Mouse (Mus musculus): ENCODE data around the gene Fam208a.

Fam208a gene

GRCm38 (mm10) chr14:27420816-27421215, 7.8 kb upstream of the Fam208a start:
- no peak for DNase-seq (ENCODE audit: low spot score)

GRCm38 (mm10) chr14:27422301-27422700, 6.3 kb upstream of the Fam208a start:
- DNase-seq (ENCODE audit: low spot score), result no peak

- peak; percentile 82 for DNase-seq (ENCODE audit: low spot score)
Observed at GRCm38 (mm10) chr14:27428973-27429711, 508 bp downstream of the Fam208a start.

GRCm38 (mm10) chr14:27430280-27430679, 1.6 kb downstream of the Fam208a start:
- DNase-seq (ENCODE audit: low spot score), result no peak

GRCm38 (mm10) chr14:27432064-27432463, 3.4 kb downstream of the Fam208a start:
- DNase-seq (ENCODE audit: low spot score), result no peak

GRCm38 (mm10) chr14:27436116-27436515, 7.5 kb downstream of the Fam208a start:
- DNase-seq (ENCODE audit: low spot score), result no peak

- no peak for DNase-seq (ENCODE audit: low spot score)
Observed at GRCm38 (mm10) chr14:27436826-27437225, 8.2 kb downstream of the Fam208a start.

GRCm38 (mm10) chr14:27440921-27441320, 12.3 kb downstream of the Fam208a start:
- DNase-seq (ENCODE audit: low spot score), result no peak

- no peak for DNase-seq (ENCODE audit: low spot score)
Observed at GRCm38 (mm10) chr14:27444851-27445281, 16.2 kb downstream of the Fam208a start.

- DNase-seq (ENCODE audit: low spot score), result no peak
Observed at GRCm38 (mm10) chr14:27446963-27447362, 18.3 kb downstream of the Fam208a start.

GRCm38 (mm10) chr14:27491399-27491798, 62.8 kb downstream of the Fam208a start:
- no peak for DNase-seq (ENCODE audit: low spot score)

- no peak for DNase-seq (ENCODE audit: low spot score)
Observed at GRCm38 (mm10) chr14:27493516-27493915, 64.9 kb downstream of the Fam208a start.

- no peak for DNase-seq (ENCODE audit: low spot score)
Observed at GRCm38 (mm10) chr14:27501096-27501495, 72.5 kb downstream of the Fam208a start.

- peak; percentile 100 for DNase-seq (ENCODE audit: low spot score)
Observed at GRCm38 (mm10) chr14:27507894-27508643, 79.4 kb downstream of the Fam208a start, which contains the start of gene Ccdc66. Ccdc66 (minus strand) TSS chr14:27508460.

- no peak for DNase-seq (ENCODE audit: low spot score)
Observed at GRCm38 (mm10) chr14:27508644-27509301, 80.1 kb downstream of the Fam208a start.

- no peak for DNase-seq (ENCODE audit: low spot score)
Observed at GRCm38 (mm10) chr14:27524541-27524940, 95.9 kb downstream of the Fam208a start.
